Mouse (Mus musculus): Measurements from ENCODE around the gene Zhx3. TPM values are rescaled to one million over a fixed set of nuclear protein-coding genes. Genes with fewer than 3 reads are reported as not detected.

Gene Zhx3
- polyA plus RNA-seq, 1 experiment from 2014 or later, result 19.9 TPM

GRCm38 (mm10) chr2:160800967-160801366, 71.8 kb downstream of the Zhx3 start:
- Histone ChIP-seq H3K9ac (ENCODE audit: low read depth, low read length) (no peak overlapping the region), H3K4me3 (ENCODE audit: low read length) (no peak overlapping the region), H3K9me3 (ENCODE audit: control insufficient read depth, low read length) (no peaks in the 10 kb centered on the region), H3K4me2 (ENCODE audit: low read length) (no peak overlapping the region), H3K36me3 (ENCODE audit: control insufficient read depth, insufficient read depth, low read length) (no peaks in the 10 kb centered on the region), H3K4me1 (ENCODE audit: control insufficient read depth, insufficient read depth, low read depth, low read length) (no peaks in the 10 kb centered on the region; the same call in 1 of the 2 replicates), H3K27me3 (replicated peaks; ENCODE audit: control insufficient read depth, insufficient read depth, low read length) (no peaks in the 10 kb centered on the region), H3K27ac (ENCODE audit: low read depth, low read length) (no peak overlapping the region)
- 94% methylated on average over 1 of the region's 1 CpGs for WGBS
- no peak for ATAC-seq

DNA sequence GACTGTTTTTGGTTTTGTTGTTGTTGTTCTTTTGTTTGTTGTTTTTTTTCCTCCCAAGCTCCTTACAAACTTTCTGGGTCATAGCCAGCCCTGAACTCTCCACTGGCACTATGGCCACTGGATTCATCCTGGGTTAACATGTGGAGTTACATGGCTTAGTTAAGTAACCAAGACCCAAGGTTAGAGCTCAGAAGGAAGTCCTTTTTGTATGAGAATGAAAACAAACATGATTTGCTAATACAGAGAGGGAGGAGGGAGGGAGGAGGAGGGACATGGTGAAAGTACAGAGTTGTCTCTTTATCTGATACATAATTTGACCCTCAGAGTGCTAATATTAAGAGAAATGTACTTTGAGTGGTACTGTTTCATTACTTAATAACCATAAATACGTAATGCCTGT, 74.6 kb downstream of the Zhx3 start:
- Histone ChIP-seq H3K27ac (ENCODE audit: low read depth, low read length) (no peak overlapping the region), H3K4me2 (ENCODE audit: low read length) (no peak overlapping the region), H3K9ac (ENCODE audit: low read depth, low read length) (no peak overlapping the region), H3K27me3 (replicated peaks; ENCODE audit: control insufficient read depth, insufficient read depth, low read length) (no peaks in the 10 kb centered on the region), H3K36me3 (ENCODE audit: control insufficient read depth, insufficient read depth, low read length) (no peaks in the 10 kb centered on the region), H3K9me3 (ENCODE audit: control insufficient read depth, low read length) (no peaks in the 10 kb centered on the region), H3K4me1 (ENCODE audit: control insufficient read depth, insufficient read depth, low read depth, low read length) (no peaks in the 10 kb centered on the region), H3K4me3 (ENCODE audit: low read length) (no peak overlapping the region)
- WGBS, result 90% methylated on average over 1 of the region's 1 CpGs
- no peak for ATAC-seq

GRCm38 (mm10) chr2:160796973-160797372, 75.8 kb downstream of the Zhx3 start:
- Histone ChIP-seq H3K4me2 (ENCODE audit: low read length) (no peak overlapping the region), H3K36me3 (ENCODE audit: control insufficient read depth, insufficient read depth, low read length) (no peaks in the 10 kb centered on the region), H3K9ac (ENCODE audit: low read depth, low read length) (no peak overlapping the region), H3K4me1 (ENCODE audit: control insufficient read depth, insufficient read depth, low read depth, low read length) (no peaks in the 10 kb centered on the region), H3K9me3 (ENCODE audit: control insufficient read depth, low read length) (no peaks in the 10 kb centered on the region), H3K27ac (ENCODE audit: low read depth, low read length) (no peak overlapping the region), H3K27me3 (replicated peaks; ENCODE audit: control insufficient read depth, insufficient read depth, low read length) (no peaks in the 10 kb centered on the region), H3K4me3 (ENCODE audit: low read length) (no peak overlapping the region)
- ATAC-seq, result peak; percentile 88
- 48% methylated on average over 2 of the region's 2 CpGs for WGBS

- no peak overlapping the region for H3K9ac ChIP-seq (ENCODE audit: low read depth, low read length)
- no peaks in the 10 kb centered on the region for H3K36me3 ChIP-seq (ENCODE audit: control insufficient read depth, insufficient read depth, low read length)
- no peaks in the 10 kb centered on the region for H3K4me1 ChIP-seq (ENCODE audit: control insufficient read depth, insufficient read depth, low read depth, low read length)
- H3K27me3 ChIP-seq (replicated peaks; ENCODE audit: control insufficient read depth, insufficient read depth, low read length), result no peaks in the 10 kb centered on the region
- 83% methylated on average over 2 of the region's 2 CpGs for WGBS
- H3K27ac ChIP-seq (ENCODE audit: low read depth, low read length), result no peak overlapping the region
- no peak for ATAC-seq
- H3K9me3 ChIP-seq (ENCODE audit: control insufficient read depth, low read length), result no peaks in the 10 kb centered on the region
- H3K4me3 ChIP-seq (ENCODE audit: low read length), result no peak overlapping the region
- H3K4me2 ChIP-seq (ENCODE audit: low read length), result no peak overlapping the region
Observed at GRCm38 (mm10) chr2:160793117-160793516, 79.7 kb downstream of the Zhx3 start.

DNA sequence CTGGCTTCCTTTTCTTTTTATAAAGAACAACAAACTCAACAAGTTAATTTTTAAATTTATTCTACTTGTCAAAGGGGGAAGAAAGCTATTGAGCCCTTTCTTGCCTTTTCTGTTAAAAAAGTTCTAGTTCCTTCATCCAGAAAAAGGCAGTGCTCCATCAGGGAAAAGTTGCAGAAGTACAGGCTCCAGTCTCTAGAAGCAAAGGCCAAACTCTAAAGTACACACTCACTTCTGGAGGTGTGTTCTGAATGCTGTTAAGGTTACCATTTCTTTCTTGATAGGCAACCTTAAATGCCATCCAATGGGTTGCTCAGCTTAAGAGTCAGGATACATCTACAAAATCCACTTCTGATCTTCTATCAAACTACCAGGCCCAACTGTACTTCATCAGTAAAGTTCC, 83.1 kb downstream of the Zhx3 start:
- Histone ChIP-seq H3K27ac (ENCODE audit: low read depth, low read length) (no peak overlapping the region), H3K27me3 (replicated peaks; ENCODE audit: control insufficient read depth, insufficient read depth, low read length) (no peaks in the 10 kb centered on the region), H3K4me3 (ENCODE audit: low read length) (no peak overlapping the region), H3K4me1 (ENCODE audit: control insufficient read depth, insufficient read depth, low read depth, low read length) (peaks cover 9% of the 10 kb centered on the region), H3K9ac (ENCODE audit: low read depth, low read length) (no peak overlapping the region), H3K4me2 (ENCODE audit: low read length) (no peak overlapping the region), H3K36me3 (ENCODE audit: control insufficient read depth, insufficient read depth, low read length) (no peaks in the 10 kb centered on the region), H3K9me3 (ENCODE audit: control insufficient read depth, low read length) (no peaks in the 10 kb centered on the region)
- no peak for ATAC-seq

GRCm38 (mm10) chr2:160789046-160789445, 83.8 kb downstream of the Zhx3 start:
- Histone ChIP-seq H3K4me3 (ENCODE audit: low read length) (no peak overlapping the region), H3K27ac (ENCODE audit: low read depth, low read length) (no peak overlapping the region), H3K9me3 (ENCODE audit: control insufficient read depth, low read length) (no peaks in the 10 kb centered on the region), H3K27me3 (replicated peaks; ENCODE audit: control insufficient read depth, insufficient read depth, low read length) (no peaks in the 10 kb centered on the region), H3K4me2 (ENCODE audit: low read length) (no peak overlapping the region), H3K9ac (ENCODE audit: low read depth, low read length) (no peak overlapping the region), H3K36me3 (ENCODE audit: control insufficient read depth, insufficient read depth, low read length) (no peaks in the 10 kb centered on the region), H3K4me1 (ENCODE audit: control insufficient read depth, insufficient read depth, low read depth, low read length) (peaks cover 9% of the 10 kb centered on the region)
- ATAC-seq, result no peak
- 90% methylated on average over 1 of the region's 1 CpGs for WGBS

- no peaks in the 10 kb centered on the region for H3K27me3 ChIP-seq (replicated peaks; ENCODE audit: control insufficient read depth, insufficient read depth, low read length)
- peak; percentile 90 for ATAC-seq
- no peak overlapping the region for H3K4me3 ChIP-seq (ENCODE audit: low read length)
- H3K9ac ChIP-seq (ENCODE audit: low read depth, low read length), result no peak overlapping the region
- H3K36me3 ChIP-seq (ENCODE audit: control insufficient read depth, insufficient read depth, low read length), result peaks cover 3% of the 10 kb centered on the region; the same call in 1 of the 2 replicates
- H3K27ac ChIP-seq (ENCODE audit: low read depth, low read length), result peak overlapping the region; percentile 78
- H3K4me2 ChIP-seq (ENCODE audit: low read length), result no peak overlapping the region
- H3K4me1 ChIP-seq (ENCODE audit: control insufficient read depth, insufficient read depth, low read depth, low read length), result peaks cover 9% of the 10 kb centered on the region
- H3K9me3 ChIP-seq (ENCODE audit: control insufficient read depth, low read length), result no peaks in the 10 kb centered on the region
- 60% methylated on average over 1 of the region's 1 CpGs for WGBS
Observed at GRCm38 (mm10) chr2:160786333-160786732, 86.5 kb downstream of the Zhx3 start.

DNA sequence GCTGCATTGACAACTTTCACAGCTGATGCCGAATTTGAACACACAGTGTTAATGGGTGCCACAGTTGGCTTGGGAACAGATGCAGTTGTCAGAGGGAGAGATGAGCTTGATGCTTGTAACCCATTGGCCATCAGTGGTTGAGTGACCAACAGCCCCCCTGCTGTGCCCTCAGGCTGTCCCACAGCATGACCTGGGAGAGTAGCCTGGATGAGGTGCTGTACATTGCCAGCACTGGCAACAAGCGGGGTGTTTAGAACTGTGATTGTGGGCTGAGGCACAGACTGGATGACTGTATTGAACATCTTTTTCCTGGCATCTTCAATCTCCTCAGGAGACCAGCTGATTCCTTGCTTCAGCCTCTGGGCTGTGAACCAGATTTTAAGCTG, 92.0 kb downstream of the Zhx3 start:
- Histone ChIP-seq H3K4me1 (ENCODE audit: control insufficient read depth, insufficient read depth, low read depth, low read length) (peaks cover 2% of the 10 kb centered on the region), H3K36me3 (ENCODE audit: control insufficient read depth, insufficient read depth, low read length) (peaks cover 6% of the 10 kb centered on the region; the same call in 1 of the 2 replicates), H3K4me2 (ENCODE audit: low read length) (no peak overlapping the region), H3K9ac (ENCODE audit: low read depth, low read length) (no peak overlapping the region), H3K27me3 (replicated peaks; ENCODE audit: control insufficient read depth, insufficient read depth, low read length) (no peaks in the 10 kb centered on the region), H3K4me3 (ENCODE audit: low read length) (no peak overlapping the region), H3K27ac (ENCODE audit: low read depth, low read length) (no peak overlapping the region), H3K9me3 (ENCODE audit: control insufficient read depth, low read length) (no peaks in the 10 kb centered on the region)
- ATAC-seq, result no peak
- 94% methylated on average over 2 of the region's 2 CpGs for WGBS

GRCm38 (mm10) chr2:160780154-160780833, 92.5 kb downstream of the Zhx3 start:
- Histone ChIP-seq H3K9me3 (ENCODE audit: control insufficient read depth, low read length) (no peaks in the 10 kb centered on the region), H3K4me2 (ENCODE audit: low read length) (no peak overlapping the region), H3K27me3 (replicated peaks; ENCODE audit: control insufficient read depth, insufficient read depth, low read length) (no peaks in the 10 kb centered on the region), H3K9ac (ENCODE audit: low read depth, low read length) (no peak overlapping the region), H3K27ac (ENCODE audit: low read depth, low read length) (no peak overlapping the region), H3K36me3 (ENCODE audit: control insufficient read depth, insufficient read depth, low read length) (peaks cover 6% of the 10 kb centered on the region; the same call in 1 of the 2 replicates), H3K4me3 (ENCODE audit: low read length) (no peak overlapping the region), H3K4me1 (ENCODE audit: control insufficient read depth, insufficient read depth, low read depth, low read length) (no peaks in the 10 kb centered on the region)
- no peak for ATAC-seq
- 86% methylated on average over 13 of the region's 13 CpGs for WGBS

Measured in hindbrain, embryonic 16.5 days (tissue).